Mouse (Mus musculus) cortical plate, adult 2 months (tissue): ENCODE data around the gene Pmm2.

ENCODE experiments used
- CTCF ChIP-seq: fragments of 200-500 bp; IDR thresholded peaks from 2 replicates; pipeline ENCODE4 v1.5.1; 2011; ENCODE audit warnings: mild to moderate bottlenecking, control low read depth, low read length; ENCODE audit not compliant: insufficient read depth; ENCODE audit errors: extremely low read depth
- POLR2A ChIP-seq: fragments of 200-500 bp; IDR thresholded peaks from 2 replicates; pipeline ENCODE4 v1.6.1; 2011; ENCODE audit warnings: mild to moderate bottlenecking, low read length, control low read depth; ENCODE audit not compliant: insufficient read depth; ENCODE audit errors: extremely low read depth

DNA sequence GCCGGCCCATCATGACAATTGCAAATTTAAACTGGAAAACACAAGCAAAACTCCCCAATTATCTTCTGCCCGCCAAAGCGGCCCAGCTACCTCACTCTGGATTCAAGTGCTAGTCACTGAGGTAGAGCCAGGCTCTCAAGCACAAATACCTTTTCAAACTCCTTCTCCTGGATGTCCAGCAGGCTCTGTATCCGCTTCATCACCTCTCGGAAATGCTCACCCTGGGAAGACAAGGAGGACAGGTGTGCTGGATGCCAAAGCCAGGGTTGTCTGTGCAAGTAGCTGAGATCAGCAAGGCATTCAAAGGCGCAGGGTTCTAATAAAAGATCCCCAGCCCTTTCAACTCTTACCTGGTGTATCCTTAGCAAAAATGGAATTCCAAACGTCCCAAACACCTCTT, 53.7 kb downstream of the Pmm2 start:
- no peak for TF ChIP-seq POLR2A
- TF ChIP-seq CTCF = no peak
